Mouse (Mus musculus): ENCODE results near the gene Fam84b. TPM values are rescaled to one million over a fixed set of nuclear protein-coding genes. Genes with fewer than 3 reads are reported as not detected.
A peak's percentile ranks its signal among the peaks of the same experiment; 100 is the strongest.

The Fam84b gene
- polyA plus RNA-seq, 1 experiment from 2014 or later, result 39.0 TPM

- Histone ChIP-seq H3K27me3 (replicated peaks; ENCODE audit: insufficient read depth, low read length) (no peaks in the 10 kb centered on the region), H3K4me2 (replicated peaks; ENCODE audit: low read depth, low read length) (no peak overlapping the region), H3K36me3 (ENCODE audit: insufficient read depth, low read length) (no peaks in the 10 kb centered on the region), H3K9ac (replicated peaks; ENCODE audit: low read depth) (no peak overlapping the region), H3K4me3 (ENCODE audit: low read depth, low read length) (no peak overlapping the region), H3K4me1 (ENCODE audit: insufficient read depth, low read depth, low read length) (peaks cover 6% of the 10 kb centered on the region), H3K9me3 (ENCODE audit: low read length) (0 out of 2 replicates have a peak, but pooled peaks cover 3% of the 10 kb centered on the region), H3K27ac (ENCODE audit: low read length) (peak overlapping the region; percentile 43; the same call in 1 of the 2 replicates)
- TF ChIP-seq CTCF (IDR thresholded peaks at IDR 0.05), result no peak
- peak; percentile 51 for TF ChIP-seq EP300 (IDR thresholded peaks at IDR 0.05)
- ATAC-seq, result peak; percentile 83
- peak; percentile 35 for DNase-seq (ENCODE audit: low spot score)
- 14% methylated on average over 2 of the region's 2 CpGs for WGBS
Observed at GRCm38 (mm10) chr15:60833476-60834218, 19.9 kb downstream of the Fam84b start.

- no peak overlapping the region for H3K4me3 ChIP-seq (ENCODE audit: low read depth, low read length)
- no peaks in the 10 kb centered on the region for H3K36me3 ChIP-seq (ENCODE audit: insufficient read depth, low read length)
- H3K4me2 ChIP-seq (replicated peaks; ENCODE audit: low read depth, low read length), result no peak overlapping the region
- no peaks in the 10 kb centered on the region for H3K27me3 ChIP-seq (replicated peaks; ENCODE audit: insufficient read depth, low read length)
- H3K4me1 ChIP-seq (ENCODE audit: insufficient read depth, low read depth, low read length), result peaks cover 6% of the 10 kb centered on the region
- H3K9ac ChIP-seq (replicated peaks; ENCODE audit: low read depth), result no peak overlapping the region
- H3K9me3 ChIP-seq (ENCODE audit: low read length), result 0 out of 2 replicates have a peak, but pooled peaks cover 3% of the 10 kb centered on the region
- no peak overlapping the region for H3K27ac ChIP-seq (ENCODE audit: low read length)
- DNase-seq (ENCODE audit: low spot score), result no peak
- peak; percentile 37 for TF ChIP-seq CTCF (IDR thresholded peaks at IDR 0.05)
- no peak for TF ChIP-seq EP300 (IDR thresholded peaks at IDR 0.05)
- no peak for ATAC-seq
Observed at GRCm38 (mm10) chr15:60832586-60832985, 21.0 kb downstream of the Fam84b start.

DNA sequence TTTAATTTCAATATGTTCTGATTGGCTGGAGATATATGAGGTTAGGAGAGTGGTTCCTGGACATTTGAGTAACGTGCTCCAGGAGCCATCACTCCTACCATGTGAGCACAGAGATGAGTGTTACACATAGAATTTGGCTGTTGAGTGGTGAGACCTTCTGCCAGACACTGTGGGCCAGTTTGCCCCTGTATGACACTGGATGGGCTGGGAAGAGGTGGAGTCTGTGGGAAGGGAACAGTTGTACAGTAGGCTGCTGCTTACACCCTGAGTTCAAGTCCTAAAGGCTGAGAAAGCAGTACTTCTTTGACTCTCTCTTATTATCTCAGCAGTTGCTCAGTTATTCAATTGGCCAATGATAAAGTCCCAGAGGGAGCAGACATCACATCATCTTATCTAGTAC lies 27.4 kb downstream of the Fam84b start:
- no peak overlapping the region for H3K9ac ChIP-seq (replicated peaks; ENCODE audit: low read depth)
- ATAC-seq (no peak), DNase-seq (ENCODE audit: low spot score) (no peak)
- 39% methylated on average over 1 of the region's 1 CpGs for WGBS
- H3K27ac ChIP-seq (ENCODE audit: low read length), result no peak overlapping the region
- no peak overlapping the region for H3K4me3 ChIP-seq (ENCODE audit: low read depth, low read length)
- no peak overlapping the region for H3K4me2 ChIP-seq (replicated peaks; ENCODE audit: low read depth, low read length)
- H3K9me3 ChIP-seq (ENCODE audit: low read length), result no peaks in the 10 kb centered on the region
- H3K36me3 ChIP-seq (ENCODE audit: insufficient read depth, low read length), result no peaks in the 10 kb centered on the region
- H3K4me1 ChIP-seq (ENCODE audit: insufficient read depth, low read depth, low read length), result no peaks in the 10 kb centered on the region
- no peak for TF ChIP-seq EP300 (IDR thresholded peaks at IDR 0.05)
- TF ChIP-seq CTCF (IDR thresholded peaks at IDR 0.05), result no peak
- no peaks in the 10 kb centered on the region for H3K27me3 ChIP-seq (replicated peaks; ENCODE audit: insufficient read depth, low read length)

- 0% methylated on average over 28 of the region's 32 CpGs for WGBS
- H3K4me3 ChIP-seq (ENCODE audit: low read depth, low read length), result peak overlapping the region; percentile 84
- H3K27me3 ChIP-seq (replicated peaks; ENCODE audit: insufficient read depth, low read length), result no peaks in the 10 kb centered on the region
- ATAC-seq (peak; percentile 94), DNase-seq (ENCODE audit: low spot score) (peak; percentile 97)
- TF ChIP-seq CTCF (IDR thresholded peaks at IDR 0.05) (peak; percentile 50), EP300 (IDR thresholded peaks at IDR 0.05) (peak; percentile 37; the same call in 1 of the 2 replicates)
- peak overlapping the region; percentile 98 for H3K4me2 ChIP-seq (replicated peaks; ENCODE audit: low read depth, low read length)
- H3K36me3 ChIP-seq (ENCODE audit: insufficient read depth, low read length), result no peaks in the 10 kb centered on the region
- no peaks in the 10 kb centered on the region for H3K4me1 ChIP-seq (ENCODE audit: insufficient read depth, low read depth, low read length)
- H3K9ac ChIP-seq (replicated peaks; ENCODE audit: low read depth), result peak overlapping the region; percentile 80
- no peaks in the 10 kb centered on the region for H3K9me3 ChIP-seq (ENCODE audit: low read length)
- peak overlapping the region; percentile 96 for H3K27ac ChIP-seq (ENCODE audit: low read length)
Observed at GRCm38 (mm10) chr15:60824751-60825227, 28.8 kb downstream of the Fam84b start.

DNA sequence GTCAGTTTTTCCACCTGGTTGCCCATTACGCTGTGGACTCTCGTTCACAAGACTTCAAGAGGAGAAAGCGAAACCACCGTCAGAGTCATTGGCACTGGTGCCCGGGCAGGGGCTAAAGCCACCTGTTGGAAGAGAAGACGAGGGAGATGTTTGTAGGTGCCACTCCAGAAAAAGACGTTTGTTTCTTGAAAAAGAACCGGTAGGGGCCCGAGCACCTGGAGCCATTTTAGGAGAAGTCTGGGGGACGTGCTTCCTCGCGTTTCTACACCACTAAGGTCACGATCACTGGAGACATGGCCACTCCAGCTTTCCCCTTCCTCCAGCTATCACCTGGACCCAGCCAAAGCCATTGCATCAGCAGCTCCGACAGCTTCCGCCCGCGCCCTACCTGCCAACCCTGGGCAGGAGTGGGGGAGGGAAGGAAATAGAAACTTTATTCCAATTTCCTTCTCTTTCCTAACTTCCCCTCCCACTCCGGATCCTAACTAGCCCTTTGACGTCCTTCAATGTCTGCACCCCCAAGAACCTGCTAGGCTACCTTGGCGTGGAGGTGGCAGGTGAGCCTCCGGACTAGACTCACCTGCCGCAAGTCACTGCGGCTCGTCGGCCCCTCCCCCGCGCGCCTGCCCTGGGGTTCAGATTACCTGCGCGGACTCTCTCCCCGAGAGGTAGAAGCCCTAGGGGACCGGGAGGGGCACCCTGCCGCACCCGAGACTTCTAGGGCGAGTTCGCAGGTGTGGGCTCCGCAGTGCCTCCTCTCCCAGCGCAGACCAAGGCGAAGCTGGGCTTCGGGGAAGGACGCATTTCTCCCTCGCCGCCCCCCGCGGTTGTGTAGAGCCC lies 29.5 kb downstream of the Fam84b start:
- peak; percentile 83 for DNase-seq (ENCODE audit: low spot score)
- ATAC-seq, result peak; percentile 53
- TF ChIP-seq CTCF (IDR thresholded peaks at IDR 0.05) (no peak), EP300 (IDR thresholded peaks at IDR 0.05) (no peak)
- Histone ChIP-seq H3K9me3 (ENCODE audit: low read length) (no peaks in the 10 kb centered on the region), H3K36me3 (ENCODE audit: insufficient read depth, low read length) (no peaks in the 10 kb centered on the region), H3K9ac (replicated peaks; ENCODE audit: low read depth) (peak overlapping the region; percentile 80), H3K4me2 (replicated peaks; ENCODE audit: low read depth, low read length) (peak overlapping the region; percentile 98), H3K4me1 (ENCODE audit: insufficient read depth, low read depth, low read length) (no peaks in the 10 kb centered on the region), H3K4me3 (ENCODE audit: low read depth, low read length) (peak overlapping the region; percentile 84), H3K27me3 (replicated peaks; ENCODE audit: insufficient read depth, low read length) (no peaks in the 10 kb centered on the region), H3K27ac (ENCODE audit: low read length) (peak overlapping the region; percentile 96)
- under 1% methylated on average over 45 of the region's 45 CpGs for WGBS

DNA sequence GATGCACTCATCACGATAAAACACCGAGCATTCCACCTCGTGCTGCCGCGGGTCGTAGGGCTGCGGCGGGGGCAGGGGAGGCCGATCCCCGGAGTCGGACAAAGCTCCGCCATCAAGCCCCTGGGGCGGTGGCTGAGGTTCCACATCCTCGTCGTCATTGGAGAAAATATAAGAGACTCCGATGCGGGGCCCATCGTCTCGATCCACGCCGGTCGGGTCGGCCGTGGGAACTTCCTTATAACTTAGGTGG lies 30.0 kb downstream of the Fam84b start:
- DNase-seq (ENCODE audit: low spot score) (no peak), ATAC-seq (no peak)
- H3K4me1 ChIP-seq (ENCODE audit: insufficient read depth, low read depth, low read length), result no peaks in the 10 kb centered on the region
- no peaks in the 10 kb centered on the region for H3K27me3 ChIP-seq (replicated peaks; ENCODE audit: insufficient read depth, low read length)
- TF ChIP-seq CTCF (IDR thresholded peaks at IDR 0.05), result no peak
- TF ChIP-seq EP300 (IDR thresholded peaks at IDR 0.05), result 0 out of 2 replicates have a peak, but pooled peaks have one; percentile 2
- H3K4me3 ChIP-seq (ENCODE audit: low read depth, low read length), result peak overlapping the region; percentile 84
- H3K36me3 ChIP-seq (ENCODE audit: insufficient read depth, low read length), result no peaks in the 10 kb centered on the region
- H3K4me2 ChIP-seq (replicated peaks; ENCODE audit: low read depth, low read length), result peak overlapping the region; percentile 98
- peak overlapping the region; percentile 80 for H3K9ac ChIP-seq (replicated peaks; ENCODE audit: low read depth)
- 0% methylated on average over 24 of the region's 24 CpGs for WGBS
- H3K27ac ChIP-seq (ENCODE audit: low read length), result peak overlapping the region; percentile 96
- H3K9me3 ChIP-seq (ENCODE audit: low read length), result no peaks in the 10 kb centered on the region

All from lung, postnatal 0 days (tissue).